Mouse (Mus musculus) heart, adult 2 months (tissue): ENCODE measurements around the gene Slc2a1.

Experiments used
- CTCF ChIP-seq: fragments of 200-600 bp; IDR thresholded peaks from 2 replicates; pipeline ENCODE4 v1.8.1; 2022; ENCODE audit warnings: antibody characterized with exemption, mild to moderate bottlenecking, moderate library complexity
- EP300 ChIP-seq: fragments of 200-500 bp; IDR thresholded peaks from 2 replicates; pipeline ENCODE4 v1.6.1; 2011; ENCODE audit warnings: low read depth, low read length, control low read depth; ENCODE audit not compliant: insufficient read depth

GRCm38 (mm10) chr4:119172919-119173650, 64.6 kb downstream of the Slc2a1 start:
- TF ChIP-seq CTCF, result no peak
- TF ChIP-seq EP300, result no peak
